Mouse (Mus musculus): ENCODE measurements around the gene Rpusd4. TPM values are rescaled to one million over a fixed set of nuclear protein-coding genes. Genes with fewer than 3 reads are reported as not detected.

Rpusd4 gene
- total RNA-seq (2021): 10 to 100 TPM; 15.3 to 17.1 TPM
- long read RNA-seq, experiment 1, transcript Rpusd4-201 (7 exons, 1,821 nt): major isoform, 20 of 23 reads
- long read RNA-seq, experiment 1, partial matches to known transcripts: 2 of 23 reads
- long read RNA-seq, experiment 1, other reads (novel, unspliced or antisense): 1 of 23 reads
- long read RNA-seq, experiment 2, transcript Rpusd4-201 (7 exons, 1,821 nt): major isoform, 13 of 16 reads
- long read RNA-seq, experiment 2, partial matches to known transcripts: 0 of 16 reads
- long read RNA-seq, experiment 2, other reads (novel, unspliced or antisense): 3 of 16 reads

GRCm38 (mm10) chr9:35267146-35267975 is at the start of gene Rpusd4, which contains the start of gene Fam118b:
TSS of gene Rpusd4 (plus strand) at chr9:35267865.
TSS of gene Fam118b (minus strand) at chr9:35267805.
- peak; percentile 95 for DNase-seq

DNA sequence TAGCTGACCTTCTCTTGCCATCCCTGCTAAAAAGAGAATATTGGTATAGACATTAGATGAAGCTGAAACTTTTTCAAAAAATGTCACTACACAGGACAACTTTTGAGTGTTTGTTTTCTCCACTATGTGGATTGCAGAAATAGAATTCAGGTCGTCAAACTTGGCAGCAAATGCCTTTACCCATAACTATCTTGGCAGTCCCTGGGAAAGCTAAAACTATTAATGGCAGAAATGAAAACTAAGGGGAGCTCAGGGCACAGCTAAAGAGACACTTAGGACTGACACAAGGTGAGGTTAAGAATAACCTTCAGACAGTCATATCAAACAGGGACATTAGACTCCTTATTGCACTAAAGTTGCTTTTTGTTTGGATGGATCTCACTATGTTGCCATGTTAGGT is 49.7 kb upstream of the Rpusd4 start:
- no peak for DNase-seq

DNA sequence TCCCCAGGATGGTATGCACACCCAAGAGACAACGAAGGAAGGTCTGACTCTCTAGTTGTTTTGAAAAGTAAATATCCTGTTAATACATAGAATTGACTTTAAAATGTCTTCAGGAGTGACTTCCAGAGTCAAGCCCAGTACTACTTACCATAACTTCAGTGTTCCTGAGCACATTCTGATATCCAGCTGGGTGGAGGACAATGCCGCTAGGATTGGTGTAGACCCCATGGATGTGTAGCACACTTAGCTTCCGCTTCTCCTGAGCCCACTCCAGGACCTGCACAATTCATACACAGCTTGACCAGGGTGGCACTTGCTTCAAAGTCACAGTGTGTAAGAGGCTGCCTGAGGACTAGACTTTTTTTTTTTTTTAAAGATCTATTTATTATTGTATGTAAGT is 44.2 kb upstream of the Rpusd4 start:
- DNase-seq: no peak

- no peak for DNase-seq
These were observed 39.0 kb upstream of the Rpusd4 start for GRCm38 (mm10) chr9:35228671-35229070.

- DNase-seq: no peak
These were observed 31.7 kb upstream of the Rpusd4 start for GRCm38 (mm10) chr9:35235996-35236395.

GRCm38 (mm10) chr9:35238371-35238770 is 29.3 kb upstream of the Rpusd4 start:
- DNase-seq: no peak

- DNase-seq: no peak
These were observed 28.6 kb upstream of the Rpusd4 start for GRCm38 (mm10) chr9:35238915-35239571.

DNA sequence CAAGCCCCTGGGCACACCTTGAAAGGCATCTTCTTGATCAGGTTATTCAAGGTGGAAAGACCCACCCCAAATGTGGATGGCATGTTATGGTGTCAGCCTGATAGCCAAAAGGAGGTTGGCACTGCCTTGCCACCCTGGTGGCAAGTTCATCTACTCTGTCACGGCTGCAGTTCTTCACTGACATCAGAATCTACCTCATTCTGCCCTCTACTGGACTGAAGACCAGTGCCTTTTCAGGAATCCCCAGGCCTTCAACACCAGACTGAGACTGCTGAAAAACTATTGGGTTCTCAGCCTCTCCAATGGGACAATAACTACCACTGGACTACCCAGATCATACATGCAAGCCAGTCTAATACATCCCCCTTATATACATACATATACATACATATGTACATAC is 27.9 kb upstream of the Rpusd4 start:
- no peak for DNase-seq

- DNase-seq: no peak
These were observed 20.3 kb upstream of the Rpusd4 start for GRCm38 (mm10) chr9:35247405-35247804.

GRCm38 (mm10) chr9:35249476-35249875 is 18.2 kb upstream of the Rpusd4 start:
- DNase-seq: no peak

DNA sequence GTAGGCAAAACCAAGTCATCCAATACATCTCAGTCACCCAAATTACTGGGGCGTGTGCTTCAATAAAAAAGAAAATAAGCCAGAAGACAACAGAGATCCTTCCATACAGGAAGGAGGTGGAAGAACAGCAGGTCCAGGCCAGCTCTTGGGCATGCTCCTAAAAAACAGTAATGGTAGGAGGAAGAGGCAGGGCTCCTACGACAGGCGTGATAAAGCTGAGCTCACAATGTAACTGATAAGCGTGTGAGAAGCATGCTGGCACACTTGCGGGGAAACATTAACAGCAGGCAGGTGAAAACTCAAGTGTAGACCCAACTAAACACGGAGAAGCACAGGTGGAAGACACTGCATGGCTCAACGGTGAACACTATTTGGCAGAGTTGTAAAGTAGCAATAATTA is 10.3 kb upstream of the Rpusd4 start:
- no peak for DNase-seq

- no peak for DNase-seq
These were observed 5.2 kb upstream of the Rpusd4 start for GRCm38 (mm10) chr9:35262418-35262817.

DNA sequence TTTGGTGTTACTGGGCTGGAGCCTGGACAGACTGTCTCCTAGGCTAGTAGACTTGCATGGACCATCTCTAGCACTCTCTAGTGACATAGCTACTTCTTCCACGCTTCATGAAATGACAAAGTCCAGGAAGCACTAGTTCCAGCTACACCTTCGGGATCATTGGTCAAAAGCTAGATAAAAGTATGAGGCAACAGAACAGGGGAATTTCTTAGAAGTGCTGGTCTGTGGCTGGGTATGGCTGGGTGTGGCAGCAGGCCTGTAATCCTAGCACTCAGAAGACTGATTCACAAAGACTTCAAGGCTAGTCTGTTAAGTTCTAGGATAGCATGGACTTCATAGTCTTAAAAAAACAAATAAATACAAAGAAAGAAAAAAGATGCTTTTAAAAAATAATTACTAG is 4.2 kb upstream of the Rpusd4 start:
- no peak for DNase-seq

DNA sequence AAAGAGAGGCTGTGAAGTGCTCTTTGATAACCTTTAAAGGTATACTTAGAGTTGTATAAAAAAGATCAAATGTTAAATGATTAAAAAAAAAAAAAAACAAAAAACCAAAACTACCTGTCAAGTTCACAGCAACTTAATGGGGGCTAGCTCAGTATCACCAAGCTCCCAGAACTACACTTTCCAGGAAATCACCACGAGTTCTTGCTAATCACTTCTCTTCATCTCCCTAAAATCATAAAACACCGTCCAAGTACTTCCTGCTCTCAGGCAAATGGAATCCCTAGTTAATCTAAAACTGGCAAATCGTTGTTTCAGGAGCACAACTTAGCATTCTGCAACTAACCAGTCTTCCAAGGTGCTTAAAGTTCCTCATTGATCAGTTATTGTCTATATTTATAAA is 3.2 kb upstream of the Rpusd4 start:
- no peak for DNase-seq

GRCm38 (mm10) chr9:35267976-35268715 is 481 bp downstream of the Rpusd4 start:
- DNase-seq: no peak

- DNase-seq: no peak
These were observed 10.2 kb downstream of the Rpusd4 start for GRCm38 (mm10) chr9:35277855-35278365.

- DNase-seq: peak; percentile 35
These were observed 10.8 kb downstream of the Rpusd4 start for GRCm38 (mm10) chr9:35278451-35278850.

DNA sequence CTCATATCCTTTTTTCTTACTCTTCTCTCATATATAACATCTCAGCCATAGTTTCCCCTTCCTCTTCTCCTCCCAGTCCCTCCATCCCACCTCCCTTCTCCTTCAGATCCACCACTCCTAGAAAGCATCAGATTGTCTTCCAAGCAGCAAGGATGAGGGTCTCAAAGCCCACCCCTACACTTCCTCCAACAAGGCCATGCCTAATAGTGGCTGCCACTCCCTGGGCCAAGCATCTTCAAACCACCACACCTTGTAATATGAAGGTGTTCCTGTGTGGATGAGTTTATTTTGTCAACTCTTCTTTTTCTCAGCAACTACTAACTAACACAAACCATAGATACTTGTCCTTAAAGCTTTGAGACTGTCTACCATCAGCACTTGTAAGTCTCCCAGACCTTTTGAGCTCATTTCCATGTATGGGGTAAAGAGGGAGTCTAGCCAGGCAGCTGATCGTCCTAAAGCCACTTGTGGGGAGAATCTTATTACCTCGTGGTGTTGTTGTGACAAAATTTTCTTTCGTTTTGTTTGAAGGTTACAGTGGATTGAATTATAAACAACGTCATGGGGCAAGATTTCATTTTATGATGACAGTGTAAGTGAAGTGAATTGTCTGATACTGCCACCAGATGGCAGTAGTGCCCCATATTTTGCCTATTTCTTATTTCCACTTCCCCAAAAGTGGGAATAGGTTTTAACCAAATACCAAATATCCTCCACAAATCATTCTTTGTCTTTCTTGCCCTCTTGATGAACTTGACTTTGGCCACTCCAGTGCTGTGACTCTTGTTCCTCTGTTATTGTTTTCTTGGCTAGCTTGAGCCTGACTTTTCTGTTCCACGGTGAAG is 14.6 kb downstream of the Rpusd4 start:
- DNase-seq: peak; percentile 70

DNA sequence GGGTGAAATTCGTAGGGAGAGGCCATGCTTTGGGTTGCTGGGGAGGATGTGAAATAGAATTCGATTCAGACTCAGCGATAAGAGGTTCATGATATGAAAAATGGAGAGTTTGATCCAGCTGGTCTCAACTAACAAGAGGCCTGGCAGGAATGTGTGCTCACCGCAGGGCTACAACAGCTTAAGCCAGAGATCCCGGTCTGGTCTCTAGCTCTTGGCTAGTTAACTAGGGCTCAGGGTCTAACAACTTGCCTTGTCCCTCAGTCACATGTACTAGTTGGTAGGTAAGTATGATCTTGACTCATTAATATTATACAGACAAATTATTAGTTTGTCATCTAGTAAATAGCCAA is 15.2 kb downstream of the Rpusd4 start:
- no peak for DNase-seq

GRCm38 (mm10) chr9:35283415-35284069 is 15.9 kb downstream of the Rpusd4 start:
- DNase-seq: no peak

- no peak for DNase-seq
These were observed 16.7 kb downstream of the Rpusd4 start for GRCm38 (mm10) chr9:35284351-35284750.
